Mouse (Mus musculus) thymus, adult 2 months (tissue): ENCODE data around the gene Catsper2. TPM values are rescaled to one million over a fixed set of nuclear protein-coding genes. Genes with fewer than 3 reads are reported as not detected.

Experiments
- DNase-seq: peaks from one replicate; pipeline ENCODE4 v3.0.0; 2021
- H3K27ac ChIP-seq: fragments of 200-500 bp; 2 replicates; pipeline ENCODE4 v1.5.1; 2012; ENCODE audit warnings: low read length, control low read depth; ENCODE audit not compliant: control insufficient read depth, insufficient read depth
- H3K27me3 ChIP-seq: fragments of 200-500 bp; 2 replicates; pipeline ENCODE4 v1.6.1; 2012; ENCODE audit warnings: mild to moderate bottlenecking, low read length, moderate library complexity, mixed read lengths; ENCODE audit not compliant: control insufficient read depth, insufficient read depth
- H3K36me3 ChIP-seq: fragments of 200-500 bp; 2 replicates; pipeline ENCODE4 v1.6.1; 2012; ENCODE audit warnings: mild to moderate bottlenecking, low read length, moderate library complexity; ENCODE audit not compliant: control insufficient read depth, insufficient read depth
- H3K4me1 ChIP-seq: fragments of 200-500 bp; replicated peaks from 2 replicates; pipeline ENCODE4 v1.6.1; 2012; ENCODE audit warnings: low read length; ENCODE audit not compliant: control insufficient read depth, insufficient read depth
- H3K4me3 ChIP-seq: fragments of 200-500 bp; 2 replicates; pipeline ENCODE4 v1.5.1; 2012; ENCODE audit warnings: mild to moderate bottlenecking, low read length, control low read depth, moderate library complexity; ENCODE audit not compliant: control insufficient read depth, insufficient read depth
- CTCF ChIP-seq: fragments of 200-500 bp; IDR thresholded peaks from 2 replicates; pipeline ENCODE4 v1.5.1; 2012; ENCODE audit warnings: mild to moderate bottlenecking, control low read depth, low read length, moderate library complexity, borderline replicate concordance; ENCODE audit not compliant: control insufficient read depth, poor library complexity, insufficient read depth; ENCODE audit errors: extremely low read depth
- POLR2A ChIP-seq: fragments of 200-500 bp; IDR thresholded peaks from 2 replicates; pipeline ENCODE4 v1.6.1; 2012; ENCODE audit warnings: mild to moderate bottlenecking, low read length, control low read depth, moderate library complexity; ENCODE audit not compliant: control insufficient read depth, poor library complexity, insufficient read depth; ENCODE audit errors: extremely low read depth
- WGBS: fragments of 180-500 bp; shearing (Covaris S2); methylation state at CpG from one replicate; pipeline ENCODE4 v1.1.7; 2018; 5-methylcytosine and 5-hydroxymethylcytosine counted together
- polyA plus RNA-seq: library from polyadenylated mRNA; depleted of rRNA; stranded (reverse); fragments of >200 nt; gene quantifications from 2 replicates; pipeline ENCODE4 v1.2.3, GENCODE M21; 2012

Catsper2 gene
- polyA plus RNA-seq, 1 experiment, result 2.6 TPM

DNA sequence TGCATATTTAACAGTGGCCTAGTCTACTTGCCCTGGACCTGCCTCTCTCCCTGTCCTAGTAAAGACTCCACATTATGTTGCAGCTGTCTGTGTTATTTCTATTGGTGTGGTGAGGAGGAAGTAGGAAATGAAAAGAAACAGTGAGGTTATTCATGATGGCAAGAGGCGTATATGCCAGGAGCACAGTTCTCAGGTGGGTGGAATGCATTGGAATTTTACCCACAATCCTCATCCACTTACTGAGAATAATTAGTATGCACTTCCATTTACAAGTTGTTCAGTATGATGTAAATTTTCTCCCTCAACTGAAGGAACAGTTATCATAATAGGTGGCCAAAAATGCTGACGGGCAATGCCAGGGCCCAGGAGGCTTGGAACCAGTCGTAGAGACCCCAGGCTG lies 49.9 kb downstream of the Catsper2 start:
- WGBS, result 96% methylated on average over 3 of the region's 3 CpGs
- Histone ChIP-seq H3K4me1 (peaks cover 2% of the 10 kb centered on the region; the same call in 1 of the 2 replicates), H3K36me3 (no peaks in the 10 kb centered on the region), H3K4me3 (no peak overlapping the region), H3K27me3 (peaks cover 3% of the 10 kb centered on the region; the same call in 1 of the 2 replicates), H3K27ac (no peak overlapping the region)
- DNase-seq, result no peak
- no peak for TF ChIP-seq POLR2A
- TF ChIP-seq CTCF, result no peak

DNA sequence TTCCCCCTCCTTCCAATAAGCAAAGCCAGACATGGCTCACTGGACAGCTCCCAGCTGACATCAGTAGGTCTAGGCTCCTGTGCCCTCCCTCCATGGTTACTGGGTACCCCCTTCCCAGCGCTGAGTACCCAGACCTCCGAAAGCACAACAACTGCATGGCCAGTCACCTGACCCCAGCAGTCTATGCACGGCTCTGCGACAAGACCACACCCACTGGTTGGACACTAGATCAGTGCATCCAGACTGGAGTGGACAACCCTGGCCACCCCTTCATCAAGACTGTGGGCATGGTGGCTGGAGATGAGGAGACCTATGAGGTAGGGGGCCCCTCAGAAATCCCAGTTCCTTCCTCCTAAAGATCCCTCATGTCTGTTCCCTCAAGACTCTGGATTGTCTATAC lies 54.1 kb downstream of the Catsper2 start:
- Histone ChIP-seq H3K4me1 (peaks cover 8% of the 10 kb centered on the region; the same call in 1 of the 2 replicates), H3K27me3 (peaks cover 5% of the 10 kb centered on the region; the same call in 1 of the 2 replicates), H3K36me3 (no peaks in the 10 kb centered on the region), H3K4me3 (no peak overlapping the region), H3K27ac (no peak overlapping the region)
- no peak for DNase-seq
- TF ChIP-seq CTCF (no peak), POLR2A (no peak)
- WGBS, result 62% methylated on average over 4 of the region's 4 CpGs

DNA sequence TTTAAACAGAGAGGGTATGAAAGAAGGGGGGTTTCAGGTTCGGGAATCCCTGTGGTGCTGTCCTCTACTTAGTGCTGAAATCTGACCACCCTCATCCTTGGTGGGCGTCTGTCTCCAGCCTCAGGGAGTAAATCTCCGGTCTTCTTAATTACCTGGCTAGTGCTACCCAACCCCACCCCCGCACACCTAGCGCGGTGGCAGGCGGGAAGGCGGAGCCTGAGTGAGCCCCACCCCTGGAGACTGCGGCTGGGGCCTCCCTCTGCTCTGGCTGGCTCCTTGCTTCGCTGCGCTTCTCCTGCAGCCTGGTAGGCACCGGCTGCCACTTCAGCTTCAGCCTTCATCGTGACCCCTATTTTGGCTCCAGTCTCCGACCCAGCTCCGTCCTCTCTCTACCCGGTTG lies 55.2 kb downstream of the Catsper2 start:
- DNase-seq, result peak; percentile 31
- no peak overlapping the region for H3K4me3 ChIP-seq

DNA sequence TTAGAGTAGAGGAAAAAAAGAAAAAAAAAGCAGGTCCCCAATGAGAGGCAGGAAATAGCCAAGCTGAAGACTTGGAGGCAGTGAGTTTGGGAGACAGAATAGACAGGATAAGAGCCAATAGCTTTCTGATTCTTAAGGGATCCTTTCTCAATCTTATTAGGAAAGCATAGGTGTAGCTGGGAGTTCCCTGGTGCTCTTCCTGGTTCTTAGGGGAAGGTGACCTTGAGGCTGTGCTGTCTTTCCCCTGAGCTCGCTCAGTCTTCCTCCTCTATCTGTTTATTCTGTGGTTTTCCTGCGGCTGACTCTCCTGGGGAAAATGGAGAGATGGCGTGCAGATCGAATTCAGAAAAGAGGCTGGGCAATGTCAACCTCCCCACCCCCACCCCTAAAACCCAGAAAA lies 55.6 kb downstream of the Catsper2 start:
- DNase-seq, result no peak
- WGBS, result 3% methylated on average over 4 of the region's 4 CpGs
- Histone ChIP-seq H3K27ac (no peak overlapping the region), H3K27me3 (peaks cover 5% of the 10 kb centered on the region; the same call in 1 of the 2 replicates), H3K36me3 (no peaks in the 10 kb centered on the region), H3K4me1 (peaks cover 8% of the 10 kb centered on the region; the same call in 1 of the 2 replicates), H3K4me3 (no peak overlapping the region)
- no peak for TF ChIP-seq CTCF
- no peak for TF ChIP-seq POLR2A

More for the DNA sequence above, 55.2 kb downstream of the Catsper2 start:
- Histone ChIP-seq H3K27ac (no peak overlapping the region), H3K4me1 (peaks cover 8% of the 10 kb centered on the region; the same call in 1 of the 2 replicates), H3K36me3 (no peaks in the 10 kb centered on the region), H3K27me3 (peaks cover 5% of the 10 kb centered on the region; the same call in 1 of the 2 replicates)
- 4% methylated on average over 16 of the region's 16 CpGs for WGBS
- no peak for TF ChIP-seq CTCF
- no peak for TF ChIP-seq POLR2A

DNA sequence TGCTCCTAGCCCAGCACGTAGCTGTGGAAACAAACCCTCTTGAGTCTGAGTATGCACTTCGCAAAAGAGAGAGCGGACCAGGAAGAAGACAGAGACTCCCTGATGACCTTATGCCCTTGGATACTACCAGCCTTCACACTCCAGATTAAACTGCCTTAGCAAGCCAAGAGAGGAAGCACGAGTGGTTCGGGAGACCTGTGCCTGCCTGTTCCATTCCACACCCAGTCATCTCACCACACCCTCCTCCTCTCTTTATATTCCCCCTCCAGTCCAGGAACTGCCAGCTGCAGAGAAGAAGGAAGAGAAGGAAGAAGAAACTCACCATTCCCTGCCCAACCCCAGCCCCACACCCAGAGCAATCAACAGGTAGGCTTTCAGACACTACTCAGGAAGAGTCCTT lies 56.1 kb downstream of the Catsper2 start, which contains the start of gene Ckmt1:
Ckmt1 (plus strand) TSS at position 221 of the 400 bp plus-strand sequence.
- Histone ChIP-seq H3K4me3 (no peak within 1 kb of the TSS), H3K36me3 (no peaks in the 10 kb centered on the region), H3K27ac (no peak within 1 kb of the TSS), H3K27me3 (peaks cover 5% of the 10 kb centered on the region; the same call in 1 of the 2 replicates), H3K4me1 (peaks cover 8% of the 10 kb centered on the region; the same call in 1 of the 2 replicates)
- DNase-seq, result no peak
- TF ChIP-seq CTCF (no peak), POLR2A (no peak)
- 69% methylated on average over 5 of the region's 5 CpGs for WGBS

DNA sequence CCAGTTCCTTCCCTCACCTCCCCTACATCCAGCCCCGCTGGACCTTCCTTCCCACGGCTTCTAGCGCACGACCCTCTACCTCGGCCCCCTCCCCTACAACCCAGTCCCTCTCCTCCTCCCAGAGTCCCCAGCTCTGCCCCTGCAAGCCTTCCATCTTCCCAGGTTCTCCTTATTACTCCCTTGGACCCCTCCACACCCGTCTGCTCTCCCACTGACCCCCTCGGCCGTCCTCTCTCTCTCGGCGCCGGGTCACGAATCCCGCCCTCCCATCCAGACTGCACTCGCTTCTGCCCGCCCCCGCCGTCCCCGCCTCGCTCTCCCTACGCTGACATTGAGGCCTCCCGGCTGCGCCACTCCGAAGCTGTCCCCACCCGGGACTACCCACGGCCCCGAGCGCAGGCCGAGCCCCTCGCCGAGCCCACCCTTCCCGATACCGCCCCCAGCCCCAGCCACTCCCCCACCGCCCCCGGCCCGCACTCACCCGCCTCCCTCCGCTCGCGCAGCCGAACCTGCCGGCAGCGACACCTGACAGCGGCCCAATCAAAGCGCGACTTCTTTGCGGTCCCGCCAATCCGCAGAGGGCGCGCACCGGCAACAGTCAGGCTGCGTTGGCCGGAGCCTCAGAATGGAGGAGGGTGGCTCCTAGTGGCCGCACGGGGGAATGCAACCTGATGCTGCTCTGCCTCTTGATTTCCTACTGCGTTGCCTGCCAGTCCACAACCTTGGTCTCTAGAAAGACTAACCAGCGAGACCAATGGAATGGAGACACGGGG lies 58.6 kb downstream of the Catsper2 start, which contains the start of gene Ppip5k1:
Ppip5k1 (minus strand) TSS at position 577 of the 773 bp plus-strand sequence.
- 1% methylated on average over 57 of the region's 58 CpGs for WGBS
- TF ChIP-seq CTCF (peak; percentile 95), POLR2A (peak; percentile 47; the same call in 1 of the 2 replicates)
- Histone ChIP-seq H3K27ac (no peak within 1 kb of the TSS), H3K36me3 (no peaks in the 10 kb centered on the region), H3K27me3 (peaks cover 4% of the 10 kb centered on the region; the same call in 1 of the 2 replicates), H3K4me3 (peak within 1 kb of the TSS; percentile 58), H3K4me1 (peaks cover 8% of the 10 kb centered on the region; the same call in 1 of the 2 replicates)
- DNase-seq, result peak; percentile 97
